Mouse (Mus musculus) testis, postnatal 10 days (tissue): Measurements from ENCODE around the gene Actbl2.

Experiments
- DNase-seq: peaks from one replicate; pipeline ENCODE4 v3.0.0; 2021; ENCODE audit warnings: low spot score

Actbl2 gene

DNA sequence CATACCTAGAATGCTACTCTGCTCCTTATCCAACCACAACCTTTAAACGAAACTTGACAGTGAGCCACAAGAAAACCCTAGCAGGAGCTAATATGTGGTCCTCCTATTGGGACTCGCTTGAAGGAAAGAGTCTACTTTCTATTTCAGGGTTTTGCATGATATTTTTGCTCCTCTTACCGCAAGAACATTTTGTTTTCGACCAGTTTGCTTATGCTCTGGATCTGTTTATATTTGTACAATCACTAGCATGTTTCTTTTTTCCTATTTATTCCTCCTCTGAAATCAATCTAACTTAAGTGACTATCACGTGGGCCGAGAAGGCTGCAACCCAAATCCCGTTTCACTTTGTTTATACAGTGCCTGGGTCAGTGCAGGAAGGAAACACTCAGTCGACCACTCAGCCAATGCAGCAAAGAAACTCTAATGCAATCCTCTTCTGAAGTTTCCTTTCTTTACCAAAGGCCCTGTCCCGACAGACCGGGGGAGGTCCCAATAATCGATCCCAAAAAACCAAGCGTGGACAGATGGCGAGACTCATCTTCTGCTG lies 15.0 kb downstream of the Actbl2 start:
- no peak for DNase-seq

DNA sequence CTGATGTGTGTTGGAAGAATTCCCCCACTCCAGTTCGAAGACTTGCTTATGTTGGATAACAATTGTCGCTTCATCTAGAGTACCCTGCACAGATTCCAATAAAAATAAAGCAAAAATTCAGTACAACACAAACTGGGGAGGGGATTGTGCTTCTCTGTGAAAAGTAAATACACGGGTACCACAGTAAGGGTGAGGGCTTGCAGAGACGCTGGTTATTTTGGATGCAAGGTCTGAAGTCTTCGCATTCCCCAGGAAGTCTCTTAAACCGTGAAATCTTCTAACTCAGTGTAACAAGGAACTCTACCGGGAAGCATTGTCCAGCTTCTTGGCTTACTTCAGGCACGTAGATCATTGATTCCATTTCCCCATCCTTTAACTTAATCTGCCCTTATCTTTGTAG lies 17.1 kb downstream of the Actbl2 start:
- no peak for DNase-seq

DNA sequence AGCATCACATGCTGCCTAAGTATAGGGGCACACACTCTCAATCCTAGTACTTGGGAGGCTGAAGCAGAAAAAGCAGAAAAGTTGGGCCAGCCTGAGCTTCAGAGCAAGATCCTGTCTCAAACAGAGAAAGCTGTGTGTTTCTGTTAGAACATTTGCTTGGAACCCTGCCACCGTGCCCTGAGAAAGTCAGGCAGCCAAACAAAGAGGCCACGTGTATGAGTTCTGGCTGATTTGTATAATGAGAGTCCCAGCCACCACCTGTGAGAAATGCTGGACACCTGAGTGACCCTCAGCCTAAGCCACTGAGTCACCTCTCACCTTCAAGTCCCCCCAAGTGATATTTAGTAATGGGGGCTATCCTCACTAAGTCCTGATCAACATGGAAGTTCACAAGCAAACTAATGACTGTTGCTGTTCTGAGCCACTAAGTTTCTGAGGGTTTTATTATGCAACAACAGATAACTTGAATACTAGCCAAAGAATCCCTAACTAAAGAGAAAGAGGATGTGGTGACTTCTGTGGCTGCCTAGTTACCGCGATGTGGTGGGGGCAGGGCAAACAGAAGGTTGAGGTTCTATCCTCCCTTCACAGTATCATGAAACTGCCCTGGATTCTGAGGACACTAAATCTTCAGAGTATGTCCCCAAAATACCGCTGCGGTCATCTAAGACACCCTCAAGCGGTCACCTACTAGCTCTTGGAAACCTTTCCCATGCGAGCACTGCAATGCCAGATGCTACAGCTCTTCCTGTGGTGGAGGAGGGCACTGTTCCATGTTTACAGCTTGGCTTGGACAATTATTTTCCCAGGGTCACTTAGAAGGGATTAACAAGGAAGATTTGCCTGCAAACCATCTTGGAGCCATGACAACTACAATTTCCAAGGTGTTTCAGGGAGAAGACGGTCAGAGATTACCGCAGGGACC lies 31.9 kb downstream of the Actbl2 start:
- DNase-seq, result peak; percentile 71

DNA sequence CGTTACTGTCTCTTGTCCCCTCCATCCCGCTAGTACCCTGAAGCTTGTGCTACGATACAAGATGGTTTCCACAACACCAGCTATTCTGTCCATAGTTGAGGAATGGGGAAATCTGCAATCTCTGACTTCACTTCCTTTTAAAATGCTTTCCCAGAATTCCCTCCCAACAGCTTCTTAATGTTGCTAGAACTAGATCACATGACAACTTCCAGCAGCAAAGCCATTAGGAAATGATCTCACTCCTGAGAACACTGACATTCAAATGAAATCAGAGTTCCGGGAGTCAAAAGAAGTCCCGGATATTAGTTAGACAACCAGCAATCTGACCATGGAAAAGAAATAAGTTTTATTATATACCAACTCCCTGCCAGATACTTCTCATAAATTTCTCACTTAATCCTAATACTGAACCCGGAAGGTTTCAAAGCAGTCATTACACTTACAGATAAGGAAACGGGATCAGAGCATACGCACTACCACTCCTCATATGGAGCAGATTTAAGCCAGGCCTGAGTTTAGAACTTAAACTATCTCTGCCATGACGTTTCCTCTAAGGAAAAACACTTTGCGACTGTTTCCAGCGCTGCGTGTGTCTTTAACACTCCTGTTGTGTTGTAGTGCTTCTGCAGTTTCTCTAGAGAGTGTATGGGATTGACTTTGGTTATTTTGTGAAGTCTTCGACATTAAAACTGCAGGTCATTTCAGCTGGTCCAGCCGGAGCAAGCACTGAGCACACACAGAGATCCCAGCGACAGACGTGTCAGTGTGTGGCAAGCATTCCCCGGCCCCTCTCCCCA lies 36.5 kb downstream of the Actbl2 start:
- no peak for DNase-seq

DNA sequence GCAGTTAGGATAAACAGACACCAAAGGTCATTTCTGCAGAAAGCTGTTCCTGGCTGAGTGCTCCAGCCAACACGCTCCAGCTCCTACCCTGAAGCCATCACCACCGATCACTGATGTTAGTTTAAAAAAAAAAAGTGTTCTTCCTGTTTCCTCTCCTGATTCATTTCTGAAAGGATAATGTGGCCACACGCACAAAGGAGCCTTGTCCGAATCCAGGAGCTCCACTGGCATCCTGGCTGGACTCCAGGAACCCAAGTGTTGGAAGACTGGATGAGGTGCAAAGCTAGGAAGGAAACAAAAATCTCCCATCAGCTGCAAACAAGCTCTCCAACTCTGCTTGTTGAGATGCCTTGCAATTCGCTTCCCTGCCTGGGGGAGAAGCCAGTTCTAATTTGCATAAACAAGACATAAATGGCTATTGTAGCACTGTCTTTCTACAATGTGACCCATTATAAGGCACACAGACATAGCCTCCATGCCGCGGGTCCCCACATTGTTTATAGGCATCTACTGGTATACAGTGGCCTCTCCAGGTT lies 37.2 kb downstream of the Actbl2 start:
- peak; percentile 79 for DNase-seq

DNA sequence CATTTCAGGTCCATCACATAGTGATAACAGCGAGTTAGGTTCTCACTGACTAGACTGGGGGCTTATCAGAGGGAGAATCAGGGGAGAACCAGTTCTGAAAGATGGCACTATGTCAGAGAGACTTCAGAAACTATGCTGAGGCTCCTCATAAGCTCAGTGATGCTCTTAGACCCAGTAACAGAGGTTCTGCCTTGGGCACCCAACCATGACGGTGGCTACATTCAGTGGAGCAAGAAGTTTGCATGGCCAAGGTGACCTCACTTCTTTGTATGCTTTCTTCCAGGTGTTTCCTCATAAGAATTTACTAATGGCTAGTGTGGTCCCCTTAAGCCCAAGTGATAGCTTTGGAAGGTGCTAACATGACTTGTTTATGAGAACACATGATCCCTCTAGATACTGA lies 38.7 kb downstream of the Actbl2 start:
- DNase-seq, result no peak

DNA sequence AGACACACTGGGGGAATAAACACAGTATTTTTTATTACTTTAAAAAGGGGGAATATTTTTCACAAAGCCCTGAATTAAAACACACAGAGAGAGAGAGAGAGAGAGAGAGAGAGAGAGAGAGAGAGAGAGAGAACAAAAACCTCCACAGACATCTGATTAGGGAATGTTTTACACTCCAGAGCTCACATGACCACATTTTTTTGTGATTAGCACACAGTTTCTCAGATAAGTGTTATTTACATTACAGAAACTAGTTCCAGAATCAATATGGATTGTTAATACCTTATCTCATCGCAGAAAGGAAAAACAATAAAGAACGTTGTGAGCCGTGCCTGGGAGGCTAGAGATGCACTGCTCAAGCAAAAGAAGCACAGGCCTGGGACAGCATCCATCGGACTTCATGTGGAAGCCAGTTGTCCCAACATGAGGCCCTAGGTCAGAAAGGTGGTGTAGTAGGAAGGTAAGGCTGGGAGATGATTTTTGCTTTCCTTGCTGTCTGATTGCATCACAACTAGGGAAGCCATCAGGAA lies 40.2 kb downstream of the Actbl2 start:
- DNase-seq, result no peak

DNA sequence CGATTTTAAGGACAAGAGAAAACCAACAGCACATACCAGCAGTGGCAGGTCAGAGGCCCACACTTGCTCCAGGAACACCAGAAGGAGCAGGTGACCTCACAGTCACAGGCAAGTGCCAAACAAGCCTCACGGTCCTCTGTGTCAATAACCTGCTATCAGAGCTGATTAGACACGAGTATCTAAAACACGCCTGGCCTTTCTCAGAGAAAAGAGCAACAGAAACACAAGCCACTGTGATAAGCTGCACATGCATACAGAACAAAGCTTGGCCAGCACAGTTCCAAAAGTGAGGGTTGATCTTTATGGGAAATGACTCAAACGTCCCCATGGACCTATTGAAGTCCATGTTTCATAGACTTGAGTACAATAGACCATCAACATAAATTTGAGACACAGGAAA lies 41.2 kb downstream of the Actbl2 start:
- DNase-seq, result peak; percentile 30

DNA sequence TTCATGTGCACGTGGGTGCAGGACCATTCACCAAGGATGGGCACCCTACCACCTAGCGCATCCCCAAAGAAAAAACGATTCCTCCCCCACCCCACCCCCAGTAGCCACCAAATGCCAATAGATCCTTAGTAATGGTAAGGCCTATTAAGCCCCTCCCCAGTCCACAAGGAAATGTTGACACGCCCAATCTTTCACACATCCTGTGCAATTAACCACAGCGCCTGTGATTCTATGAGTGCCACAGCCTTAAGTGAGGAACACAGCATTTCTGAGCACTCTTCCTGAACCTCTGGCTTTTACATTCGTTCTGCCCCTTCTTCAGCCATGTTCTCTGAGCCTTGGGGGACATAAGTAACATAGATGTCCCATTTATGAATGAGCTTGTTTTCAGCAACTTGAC lies 42.8 kb downstream of the Actbl2 start:
- no peak for DNase-seq

DNA sequence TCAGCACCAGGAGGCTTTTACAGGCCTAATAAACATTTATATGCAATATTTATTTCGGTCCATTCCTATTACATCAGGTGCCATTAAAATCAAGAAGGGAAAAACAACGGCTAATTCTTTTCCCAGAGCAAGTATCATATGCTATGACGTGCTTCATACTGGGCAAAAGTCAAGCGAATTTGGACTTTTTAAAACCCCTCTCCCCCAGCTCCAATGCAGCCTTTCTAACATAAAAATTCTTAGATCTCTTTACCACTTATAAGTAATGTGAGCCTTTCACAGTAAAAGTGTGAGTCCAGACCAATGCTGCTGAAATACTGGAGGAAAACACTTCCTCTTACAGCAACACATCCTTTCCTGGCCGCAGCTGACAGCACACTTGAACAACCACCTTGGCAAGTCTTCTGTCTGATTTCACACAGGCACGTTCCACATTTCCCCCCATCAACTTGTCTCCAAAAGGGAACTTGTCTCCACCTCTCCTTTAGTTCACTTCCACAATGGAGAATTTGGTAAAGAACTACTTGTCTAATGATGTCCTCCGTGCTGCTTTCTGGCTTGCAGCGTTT lies 44.4 kb downstream of the Actbl2 start:
- DNase-seq, result peak; percentile 12

DNA sequence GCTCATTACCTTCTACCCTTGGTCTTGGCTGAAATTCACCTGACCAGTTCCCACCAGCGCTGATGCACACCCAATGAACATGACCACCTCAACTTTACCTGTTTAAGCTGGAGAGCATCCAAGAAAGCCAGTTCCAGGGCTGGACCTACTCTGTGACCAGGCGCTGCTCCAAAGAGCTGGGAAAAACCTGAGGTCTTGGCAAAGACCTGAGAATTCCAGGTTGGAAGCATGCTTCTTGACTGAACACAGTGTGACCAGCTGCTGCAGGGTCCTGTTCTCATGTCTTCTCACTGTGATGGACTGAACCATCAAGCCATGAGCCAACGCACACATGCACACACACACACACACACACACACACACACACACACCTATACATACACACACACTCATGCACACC lies 46.0 kb downstream of the Actbl2 start:
- DNase-seq, result no peak

DNA sequence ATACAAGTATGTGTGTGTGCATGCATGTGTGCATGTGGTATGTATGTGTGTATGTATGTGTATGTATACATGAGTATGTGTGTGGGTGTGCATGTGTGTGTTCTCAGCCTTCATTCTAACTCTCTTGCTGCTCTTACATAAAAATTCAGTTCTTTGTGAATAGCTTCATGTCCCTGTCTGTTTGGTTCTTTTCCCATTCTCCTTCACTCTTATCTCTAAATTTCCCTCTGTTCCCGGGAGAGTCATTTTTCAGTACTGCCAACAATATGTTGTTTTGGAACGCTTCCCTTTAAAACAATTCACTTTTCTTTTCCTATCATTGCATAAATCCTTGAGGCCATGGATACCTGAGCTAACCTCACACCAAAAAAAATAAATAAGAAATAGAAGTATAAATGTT lies 46.6 kb downstream of the Actbl2 start:
- no peak for DNase-seq

DNA sequence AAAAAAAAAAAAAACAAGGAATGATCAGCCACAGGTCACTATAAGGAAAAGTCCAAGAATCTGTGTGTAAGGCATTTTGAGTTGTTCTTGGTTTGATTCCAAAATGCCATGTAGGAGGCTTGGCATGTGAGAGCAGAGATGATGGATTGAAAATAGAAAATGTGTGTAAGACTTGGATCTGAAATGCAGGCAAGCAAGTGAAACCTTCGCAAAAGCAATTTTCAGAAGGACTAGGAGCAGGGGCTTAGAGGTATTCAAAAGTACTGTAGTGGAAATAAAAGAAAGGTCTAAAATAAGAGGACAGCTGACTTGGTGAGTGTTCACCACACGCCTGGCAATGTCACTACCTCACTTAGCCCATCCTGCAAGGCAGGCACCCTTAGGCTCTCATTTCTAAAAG lies 49.4 kb downstream of the Actbl2 start:
- peak; percentile 2 for DNase-seq

DNA sequence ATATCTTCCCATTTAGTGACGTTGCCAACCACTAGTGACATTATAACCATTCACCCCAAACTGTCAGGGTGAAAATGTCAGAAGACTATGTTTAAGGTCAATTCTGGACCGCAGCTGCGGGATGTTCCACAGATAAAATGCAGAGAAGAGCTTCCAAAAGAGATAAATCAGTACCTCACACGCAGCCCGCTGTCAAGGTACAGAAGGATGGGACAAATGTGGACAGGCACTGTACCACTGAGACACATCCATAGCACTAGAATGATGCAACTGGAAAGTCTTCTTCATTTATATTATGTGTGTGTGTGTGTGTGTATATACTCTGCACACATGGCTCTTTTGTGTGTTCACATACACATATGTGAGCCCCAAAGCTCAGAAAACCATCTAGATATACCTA lies 49.9 kb downstream of the Actbl2 start:
- peak; percentile 19 for DNase-seq
